Mouse (Mus musculus) embryonic stem cell, embryonic (primary cell): ENCODE measurements around the gene Socs7.

Source experiments
- CTCF ChIA-PET, 4 experiments: fragments of 300-600 bp in 2 of 4; fragments of 350-600 bp in 2 of 4; sonication (Branson Sonifier 250); formaldehyde crosslinking; loops; one replicate each; lab custom pipeline; 2022; ENCODE audit warnings: inconsistent platforms in 2 of 4; lab: Charles Lee
- POLR2A ChIA-PET, 4 experiments: fragments of 300-600 bp in 2 of 4; fragments of 350-600 bp in 2 of 4; sonication (Branson Sonifier 250); formaldehyde crosslinking; loops; one replicate each; lab custom pipeline; 2022; ENCODE audit warnings: antibody characterized with exemption in 4 of 4, inconsistent platforms in 1 of 4; lab: Charles Lee

Socs7 gene

GRCm38 (mm10) chr11:97394146-97394545, 31.8 kb downstream of the Socs7 start:
- ChIA-PET CTCF (interaction anchor here (0.8 to 1.8 kb wide), 17 partner anchors 10 to 321 kb away, joined by 3 to 6 read pairs (median 4); partner anchors contain the start of genes Arhgap23 (in 1 of the 4) and Socs7 (in 1 of the 4)), POLR2A (interaction anchor here (0.6 to 2.1 kb wide), 32 partner anchors 8 to 416 kb away, joined by 3 to 14 read pairs (median 4); partner anchors contain the start of gene Arhgap23 (in 1 of the 4))

- POLR2A ChIA-PET, result interaction anchor here in 1 of 4 experiments (1.9 kb wide), 1 partner anchor 11 kb away, joined by 5 read pairs; no protein-coding TSS in a partner anchor
- CTCF ChIA-PET, result interaction anchor here in 1 of 4 experiments (0.6 kb wide), 1 partner anchor 86 kb away, joined by 3 read pairs; no protein-coding TSS in a partner anchor
Measured at GRCm38 (mm10) chr11:97398506-97398905, 36.2 kb downstream of the Socs7 start.

GRCm38 (mm10) chr11:97399958-97400710, 37.8 kb downstream of the Socs7 start:
- ChIA-PET POLR2A (interaction anchor here in 3 of 4 experiments (0.5 to 6.0 kb wide), 52 partner anchors 8 to 651 kb away, joined by 3 to 28 read pairs (median 4); partner anchors contain the start of genes Arhgap23 (in 3 of the 3) and Socs7 (in 3 of the 3)), CTCF (interaction anchor here (0.6 to 2.3 kb wide), 44 partner anchors 10 to 1487 kb away, joined by 3 to 20 read pairs (median 4); partner anchors contain the start of genes Arhgap23 (in 2 of the 4), Mrpl45 (in 1 of the 4), Socs7 (in 1 of the 4) and Srcin1 (in 1 of the 4))

- ChIA-PET POLR2A (interaction anchor here in 3 of 4 experiments (0.6 to 6.0 kb wide), 50 partner anchors 8 to 1769 kb away, joined by 3 to 28 read pairs (median 4); partner anchors contain the start of genes Arhgap23 (in 3 of the 3), Socs7 (in 3 of the 3) and Mllt6 (in 1 of the 3)), CTCF (interaction anchor here in 3 of 4 experiments (0.6 to 2.3 kb wide), 33 partner anchors 8 to 355 kb away, joined by 3 to 20 read pairs (median 4); partner anchors contain the start of genes Arhgap23 (in 2 of the 3), Mrpl45 (in 1 of the 3), Socs7 (in 1 of the 3) and Srcin1 (in 1 of the 3))
Measured at GRCm38 (mm10) chr11:97401082-97401481, 38.7 kb downstream of the Socs7 start.

GRCm38 (mm10) chr11:97401686-97402435, 39.5 kb downstream of the Socs7 start:
- POLR2A ChIA-PET, result interaction anchor here in 3 of 4 experiments (0.5 to 6.0 kb wide), 23 partner anchors 8 to 317 kb away, joined by 3 to 28 read pairs (median 5); partner anchors contain the start of genes Socs7 (in 2 of the 3) and Arhgap23 (in 1 of the 3)
- CTCF ChIA-PET, result interaction anchor here in 3 of 4 experiments (0.6 to 2.3 kb wide), 10 partner anchors 8 to 262 kb away, joined by 3 to 20 read pairs (median 7); partner anchors contain the start of gene Socs7 (in 1 of the 3)

- CTCF ChIA-PET, result interaction anchor here in 1 of 4 experiments (0.7 to 2.2 kb wide), 3 partner anchors 13 to 224 kb away, joined by 3 to 11 read pairs (median 3); partner anchors contain the start of gene Arhgap23
- POLR2A ChIA-PET, result interaction anchor here in 3 of 4 experiments (0.6 to 6.0 kb wide), 19 partner anchors 9 to 541 kb away, joined by 3 to 28 read pairs (median 5); partner anchors contain the start of genes Arhgap23 (in 2 of the 3) and Socs7 (in 1 of the 3)
Measured at GRCm38 (mm10) chr11:97402746-97403145, 40.4 kb downstream of the Socs7 start.

- ChIA-PET POLR2A (interaction anchor here (0.5 to 6.0 kb wide), 29 partner anchors 8 to 328 kb away, joined by 3 to 28 read pairs (median 4); partner anchors contain the start of gene Arhgap23 (in 2 of the 4)), CTCF (interaction anchor here (0.6 to 2.2 kb wide), 10 partner anchors 31 to 447 kb away, joined by 3 to 11 read pairs (median 3); partner anchors contain the start of gene Socs7 (in 1 of the 4))
Measured at GRCm38 (mm10) chr11:97403614-97404183, 41.3 kb downstream of the Socs7 start.

- ChIA-PET POLR2A (interaction anchor here (0.6 to 6.0 kb wide), 30 partner anchors 8 to 328 kb away, joined by 3 to 28 read pairs (median 4); partner anchors contain the start of genes Arhgap23 (in 2 of the 4) and Mrpl45 (in 1 of the 4)), CTCF (interaction anchor here (0.5 to 2.2 kb wide), 17 partner anchors 10 to 448 kb away, joined by 3 to 11 read pairs (median 3); partner anchors contain the start of gene Socs7 (in 2 of the 4))
Measured at GRCm38 (mm10) chr11:97404184-97404760, 41.9 kb downstream of the Socs7 start.

- POLR2A ChIA-PET, result interaction anchor here (0.5 to 6.0 kb wide), 27 partner anchors 9 to 166 kb away, joined by 3 to 28 read pairs (median 4); partner anchors contain the start of genes Arhgap23 (in 2 of the 4), Mrpl45 (in 1 of the 4) and Socs7 (in 1 of the 4)
- CTCF ChIA-PET, result interaction anchor here in 3 of 4 experiments (0.6 to 2.0 kb wide), 10 partner anchors 11 to 448 kb away, joined by 3 to 9 read pairs (median 3); partner anchors contain the start of gene Socs7 (in 2 of the 3)
Measured at GRCm38 (mm10) chr11:97404761-97405190, 42.4 kb downstream of the Socs7 start.

GRCm38 (mm10) chr11:97406094-97406951, 44.0 kb downstream of the Socs7 start:
- POLR2A ChIA-PET, result interaction anchor here in 3 of 4 experiments (0.7 to 3.2 kb wide), 11 partner anchors 9 to 91 kb away, joined by 3 to 25 read pairs (median 10); partner anchors contain the start of genes Arhgap23 (in 3 of the 3), Mrpl45 (in 1 of the 3) and Socs7 (in 1 of the 3)
- CTCF ChIA-PET, result interaction anchor here in 2 of 4 experiments (0.6 to 6.0 kb wide), 8 partner anchors 21 to 682 kb away, joined by 3 to 49 read pairs (median 4); no protein-coding TSS in a partner anchor

GRCm38 (mm10) chr11:97407456-97407855, 45.1 kb downstream of the Socs7 start:
- POLR2A ChIA-PET, result interaction anchor here in 3 of 4 experiments (0.5 to 5.2 kb wide), 25 partner anchors 9 to 611 kb away, joined by 3 to 36 read pairs (median 6); partner anchors contain the start of genes Mrpl45 (in 2 of the 3), Arhgap23 (in 1 of the 3), Cwc25 (in 1 of the 3) and Epop (in 1 of the 3)
- CTCF ChIA-PET, result interaction anchor here (0.5 to 6.0 kb wide), 17 partner anchors 9 to 586 kb away, joined by 3 to 85 read pairs (median 5); partner anchors contain the start of gene Epop (in 1 of the 4)

GRCm38 (mm10) chr11:97408171-97408570, 45.8 kb downstream of the Socs7 start:
- ChIA-PET CTCF (interaction anchor here (0.6 to 6.0 kb wide), 74 partner anchors 7 to 1938 kb away, joined by 3 to 85 read pairs (median 4); partner anchors contain the start of genes Epop (in 1 of the 4), Socs7 (in 1 of the 4) and Srcin1 (in 1 of the 4)), POLR2A (interaction anchor here (0.5 to 5.2 kb wide), 72 partner anchors 8 to 479 kb away, joined by 3 to 36 read pairs (median 4); partner anchors contain the start of genes Mrpl45 (in 2 of the 4), 4933428G20Rik (in 1 of the 4), Arhgap23 (in 1 of the 4) and Cwc25 (in 1 of the 4))

GRCm38 (mm10) chr11:97410958-97411357, 48.6 kb downstream of the Socs7 start:
- POLR2A ChIA-PET, result interaction anchor here in 2 of 4 experiments (0.6 to 5.2 kb wide), 19 partner anchors 8 to 159 kb away, joined by 3 to 36 read pairs (median 4); partner anchors contain the start of genes Mrpl45 (in 1 of the 2) and Socs7 (in 1 of the 2)
- CTCF ChIA-PET, result interaction anchor here in 3 of 4 experiments (0.6 to 6.0 kb wide), 12 partner anchors 10 to 178 kb away, joined by 3 to 85 read pairs (median 5); no protein-coding TSS in a partner anchor

- ChIA-PET CTCF (interaction anchor here (0.7 to 6.0 kb wide), 17 partner anchors 11 to 576 kb away, joined by 3 to 85 read pairs (median 4); no protein-coding TSS in a partner anchor), POLR2A (interaction anchor here (0.5 to 5.2 kb wide), 40 partner anchors 8 to 792 kb away, joined by 3 to 36 read pairs (median 4); partner anchors contain the start of genes Mrpl45 (in 1 of the 4) and Socs7 (in 1 of the 4))
Measured at GRCm38 (mm10) chr11:97412117-97412516, 49.8 kb downstream of the Socs7 start.
